Mouse (Mus musculus) layer of hippocampus, adult 8-10 months (tissue): ENCODE data around the gene Olfr715b. TPM values are rescaled to one million over a fixed set of nuclear protein-coding genes. Genes with fewer than 3 reads are reported as not detected.
"Not testable (repeated sequence)": the region's sequence is repeated elsewhere in the genome, so short reads cannot be mapped to it uniquely, and the experiment has no call there.

ENCODE experiments used
- DNase-seq, 2 experiments: peaks; one replicate each; pipeline ENCODE4 v3.0.0; 2022; ENCODE audit warnings: low spot score in 2 of 2
- total RNA-seq, 4 experiments: library from RNA; stranded (reverse); gene quantifications; 2 replicates each; pipeline ENCODE4 v1.2.4; 2022

Gene Olfr715b
- not detected for total RNA-seq

DNA sequence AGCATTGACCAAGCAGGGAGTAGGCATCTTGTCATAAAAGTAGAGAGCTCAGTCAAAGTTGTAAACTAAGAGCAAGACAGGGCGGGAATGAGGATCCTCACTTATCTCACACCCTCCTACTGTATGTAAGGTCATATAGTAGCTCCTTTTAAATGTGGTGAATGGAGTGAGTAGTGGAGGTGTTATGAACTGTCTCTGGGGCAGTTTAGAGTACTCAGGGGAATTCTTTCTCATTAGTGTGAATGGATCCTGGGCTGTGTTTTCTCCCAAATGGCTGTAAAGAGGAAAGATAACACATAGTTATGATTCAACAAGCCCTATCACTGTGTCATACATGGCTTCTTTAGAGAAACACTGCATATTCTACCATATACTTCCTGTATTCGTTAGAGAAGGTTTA is at the start of gene Olfr715b:
Gene Olfr715b, minus strand, starts transcription at position 101 of the 400 bp plus-strand sequence.
- not testable (repeated sequence) for DNase-seq

DNA sequence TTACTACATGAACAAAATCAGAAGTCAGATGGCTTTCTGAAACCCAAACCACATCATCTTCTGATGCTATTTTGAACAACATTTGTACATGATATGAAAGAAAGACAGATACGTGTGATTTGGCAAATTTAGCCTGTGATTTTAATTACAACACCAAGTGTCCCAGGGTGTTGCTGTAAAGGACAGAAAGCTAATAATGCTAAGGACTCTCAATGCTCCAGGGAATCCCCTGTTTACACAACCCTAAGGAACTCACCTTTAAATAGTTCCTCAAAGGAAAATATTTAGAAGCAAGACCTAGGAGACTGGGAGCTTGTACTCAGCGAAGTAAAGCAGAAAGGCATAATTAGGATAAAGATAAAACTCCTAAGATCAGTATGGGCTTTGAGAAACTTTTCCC is 27.9 kb upstream of the Olfr715b start, which contains the start of gene Olfr716:
Gene Olfr716, plus strand, starts transcription at position 301 of the 400 bp plus-strand sequence.
- DNase-seq, result not testable (repeated sequence)

DNA sequence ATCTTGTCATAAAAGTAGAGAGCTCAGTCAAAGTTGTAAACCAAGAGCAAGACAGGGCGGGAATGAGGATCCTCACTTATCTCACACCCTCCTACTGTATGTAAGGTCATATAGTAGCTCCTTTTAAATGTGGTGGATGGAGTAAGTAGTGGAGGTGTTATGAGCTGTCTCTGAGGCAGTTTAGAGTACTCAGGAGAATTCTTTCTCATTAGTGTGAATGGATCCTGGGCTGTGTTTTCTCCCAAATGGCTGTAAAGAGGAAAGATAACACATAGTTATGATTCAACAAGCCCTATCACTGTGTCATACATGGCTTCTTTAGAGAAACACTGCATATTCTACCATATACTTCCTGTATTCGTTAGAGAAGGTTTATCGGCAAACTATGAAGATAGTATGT is 20.8 kb upstream of the Olfr715b start, which contains the start of gene Olfr715:
Gene Olfr715, minus strand, starts transcription at position 101 of the 400 bp plus-strand sequence.
- not testable (repeated sequence) for DNase-seq

DNA sequence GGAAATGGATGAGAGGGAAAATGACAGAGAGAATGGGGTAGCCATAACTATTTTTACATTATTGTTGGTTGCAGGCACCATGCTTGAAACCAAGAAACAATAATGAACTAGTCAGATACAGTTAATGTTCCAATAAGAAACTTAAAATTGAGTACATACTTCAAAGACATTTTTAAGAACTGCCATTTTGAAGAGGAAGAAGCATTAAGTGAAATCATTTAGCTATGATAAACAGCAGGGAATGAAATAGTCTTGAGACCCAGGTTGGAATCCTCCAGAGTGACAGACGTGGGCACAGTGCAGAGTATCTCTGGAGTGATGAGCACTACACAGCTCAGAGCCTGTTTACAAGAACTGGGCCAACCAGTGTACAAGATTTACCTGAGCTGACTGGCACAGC is 17.2 kb downstream of the Olfr715b start, which contains the start of gene Olfr17:
Gene Olfr17, plus strand, starts transcription at position 301 of the 400 bp plus-strand sequence.
- DNase-seq, result no peak

DNA sequence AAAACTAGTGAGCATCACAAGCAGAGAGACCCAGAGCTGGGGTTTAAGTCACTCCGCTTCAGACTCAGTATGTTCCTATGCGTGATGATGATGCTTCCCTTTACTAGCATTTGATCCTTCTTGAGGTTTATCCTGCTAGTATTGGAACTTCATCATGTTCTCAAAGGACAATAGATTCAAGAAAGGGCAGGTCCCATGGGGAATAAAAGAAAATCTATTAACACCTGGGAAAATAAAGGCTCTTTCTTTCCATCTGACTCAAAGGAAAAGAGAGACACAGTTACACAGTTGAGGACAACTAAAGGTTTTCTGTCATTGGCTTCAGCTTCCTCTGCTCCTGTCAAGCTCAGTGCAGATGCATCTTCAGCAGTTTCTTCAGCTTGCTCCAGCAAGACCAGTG is 39.5 kb downstream of the Olfr715b start, which contains the start of gene Olfr714:
Gene Olfr714, plus strand, starts transcription at position 301 of the 400 bp plus-strand sequence.
- no peak for DNase-seq

Other genes with a start within 250 kb of the Olfr715b start
- not detected for gene Olfr704, start 247.2 kb downstream of the Olfr715b start, total RNA-seq
- gene Olfr705, start 233.5 kb downstream of the Olfr715b start, total RNA-seq, result not detected
- gene Olfr706, start 222.2 kb downstream of the Olfr715b start, total RNA-seq, result not detected
- gene Olfr707, start 209.1 kb downstream of the Olfr715b start, total RNA-seq, result not detected
- gene Olfr1532-ps1, start 202.4 kb downstream of the Olfr715b start, total RNA-seq, result not detected
- gene Olfr709-ps1, start 178.2 kb downstream of the Olfr715b start, total RNA-seq, result not detected
- gene Olfr710, start 162.1 kb downstream of the Olfr715b start, total RNA-seq, result not detected
- under 1 TPM in 1 of 4 experiments, not detected in 3; 0.12 TPM for gene Olfr6, start 146.4 kb downstream of the Olfr715b start, total RNA-seq
- gene Olfr711, start 134.9 kb downstream of the Olfr715b start, total RNA-seq, result not detected
- gene Olfr2, start 104.3 kb downstream of the Olfr715b start, total RNA-seq, result not detected
- not detected for gene Olfr713, start 79.2 kb downstream of the Olfr715b start, total RNA-seq
- gene Olfr714, start 39.4 kb downstream of the Olfr715b start, total RNA-seq, result not detected
- gene Olfr17, start 17.1 kb downstream of the Olfr715b start, total RNA-seq, result not detected
- gene Olfr715, start 20.7 kb upstream of the Olfr715b start, total RNA-seq, result not detected
- gene Olfr716, start 28.0 kb upstream of the Olfr715b start, total RNA-seq, result not detected
- not detected for gene Nlrp14, start 56.6 kb upstream of the Olfr715b start, total RNA-seq
- gene Rbmxl2, start 99.1 kb upstream of the Olfr715b start, total RNA-seq, result not detected